Mouse (Mus musculus): ENCODE results near the gene Insl3.
"Not testable (repeated sequence)": the region's sequence is repeated elsewhere in the genome, so short reads cannot be mapped to it uniquely, and the experiment has no call there.

Insl3 gene

GRCm38 (mm10) chr8:71709800-71710446 lies 20.9 kb downstream of the Insl3 start:
- peak; percentile 92 for DNase-seq (ENCODE audit: low spot score)

- DNase-seq (ENCODE audit: low spot score): no peak
Measured at GRCm38 (mm10) chr8:71711574-71711973, 22.6 kb downstream of the Insl3 start.

GRCm38 (mm10) chr8:71715531-71715930 lies 26.5 kb downstream of the Insl3 start:
- no peak for DNase-seq (ENCODE audit: low spot score)

- DNase-seq (ENCODE audit: low spot score): no peak
Measured at GRCm38 (mm10) chr8:71716561-71717053, 27.6 kb downstream of the Insl3 start.

- DNase-seq (ENCODE audit: low spot score): no peak
Measured at GRCm38 (mm10) chr8:71717096-71717495, 28.1 kb downstream of the Insl3 start.

- no peak for DNase-seq (ENCODE audit: low spot score)
Measured at GRCm38 (mm10) chr8:71718252-71718651, 29.2 kb downstream of the Insl3 start.

- DNase-seq (ENCODE audit: low spot score): peak; percentile 69
Measured at GRCm38 (mm10) chr8:71719218-71719617, 30.2 kb downstream of the Insl3 start.

GRCm38 (mm10) chr8:71719928-71720457 lies 31.0 kb downstream of the Insl3 start:
- peak; percentile 70 for DNase-seq (ENCODE audit: low spot score)

GRCm38 (mm10) chr8:71723047-71723551 lies 34.1 kb downstream of the Insl3 start:
- DNase-seq (ENCODE audit: low spot score): no peak

- no peak for DNase-seq (ENCODE audit: low spot score)
Measured at GRCm38 (mm10) chr8:71724389-71724788, 35.4 kb downstream of the Insl3 start.

GRCm38 (mm10) chr8:71725122-71725924 lies 36.3 kb downstream of the Insl3 start, which contains the start of gene Fcho1:
Gene Fcho1 (minus strand): TSS chr8:71725716.
- DNase-seq (ENCODE audit: low spot score): peak; percentile 88

GRCm38 (mm10) chr8:71728240-71728785 lies 39.3 kb downstream of the Insl3 start:
- DNase-seq (ENCODE audit: low spot score): no peak

GRCm38 (mm10) chr8:71728826-71729620 lies 40.0 kb downstream of the Insl3 start:
- peak; percentile 9 for DNase-seq (ENCODE audit: low spot score)

- DNase-seq (ENCODE audit: low spot score): peak; percentile 77
Measured at GRCm38 (mm10) chr8:71731652-71732230, 42.7 kb downstream of the Insl3 start.

- not testable (repeated sequence) for DNase-seq (ENCODE audit: low spot score)
Measured at GRCm38 (mm10) chr8:71738316-71738715, 49.3 kb downstream of the Insl3 start.

Data from layer of hippocampus, adult 11-12 months (tissue).